In genomic region chr13:98572581-98573260, GRCm38 (mm10) we compare ENCODE assay signal across 8 mouse cellular contexts.
A peak's percentile ranks its signal among the peaks of the same experiment; 100 is the strongest.
DNase-seq lines count a peak whose midpoint lies in the region; ATAC-seq and TF ChIP-seq lines count a peak whose summit lies in the region.

No protein-coding gene starts in this region.

- TF ChIP-seq CTCF in kidney, adult 2 months (conservative IDR thresholded peaks at IDR 0.05; ENCODE audit: insufficient read depth, insufficient read length, low read depth, low read length): no peak
- TF ChIP-seq CTCF in cortical plate, adult 2 months (IDR thresholded peaks at IDR 0.05; ENCODE audit: extremely low read depth, insufficient read depth, low read length): no peak

- WGBS in kidney, embryonic 14.5 days: 2% methylated on average over 50 of the region's 50 CpGs
- 7% methylated on average over 50 of the region's 50 CpGs for WGBS in kidney, adult 2 months
- WGBS in midbrain, embryonic 12.5 days: under 1% methylated on average over 50 of the region's 50 CpGs

- peaks cover 16% of the 10 kb centered on the region for H3K4me1 ChIP-seq in kidney, embryonic 14.5 days (ENCODE audit: control insufficient read depth, insufficient read depth, low read length)
- no peaks in the 10 kb centered on the region for H3K4me1 ChIP-seq in kidney, adult 2 months (ENCODE audit: control insufficient read depth, insufficient read depth, low read length)
- no peaks in the 10 kb centered on the region for H3K4me1 ChIP-seq in cortical plate, adult 2 months (ENCODE audit: control insufficient read depth, insufficient read depth, low read length)
- peaks cover 23% of the 10 kb centered on the region for H3K4me1 ChIP-seq in midbrain, embryonic 12.5 days

- H3K27me3 ChIP-seq in kidney, embryonic 14.5 days (ENCODE audit: control insufficient read depth, insufficient read depth, low read length): peaks cover 34% of the 10 kb centered on the region
- H3K27me3 ChIP-seq in kidney, adult 2 months (replicated peaks; ENCODE audit: control insufficient read depth, insufficient read depth, low read length): no peaks in the 10 kb centered on the region
- peaks cover 92% of the 10 kb centered on the region for H3K27me3 ChIP-seq in midbrain, embryonic 12.5 days

- no peaks in the 10 kb centered on the region for H3K9me3 ChIP-seq in kidney, embryonic 14.5 days (ENCODE audit: control insufficient read depth, low read length)
- no peaks in the 10 kb centered on the region for H3K9me3 ChIP-seq in midbrain, embryonic 12.5 days

- no peak overlapping the region for H3K27ac ChIP-seq in kidney, embryonic 14.5 days (ENCODE audit: low read depth, low read length)
- H3K27ac ChIP-seq in kidney, adult 2 months (ENCODE audit: insufficient read depth, low read depth, low read length): no peak overlapping the region
- no peak overlapping the region for H3K27ac ChIP-seq in cortical plate, adult 2 months (ENCODE audit: insufficient read depth, low read length)
- H3K27ac ChIP-seq in midbrain, embryonic 12.5 days (replicated peaks): no peak overlapping the region

- TF ChIP-seq POLR2A in kidney, adult 2 months (IDR thresholded peaks at IDR 0.05; ENCODE audit: low read depth, low read length): no peak
- no peak for TF ChIP-seq POLR2A in cortical plate, adult 2 months (IDR thresholded peaks at IDR 0.05; ENCODE audit: extremely low read depth, insufficient read depth, low read length)

- DNase-seq in kidney, adult 2 months: no peak
- peak; percentile 31 for DNase-seq in heart, postnatal 4 days
- no peak for DNase-seq in adipocyte (ENCODE audit: low spot score)
- no peak for DNase-seq in lung, postnatal 25 days (ENCODE audit: low spot score)

- peak; percentile 61; the same call in 1 of the 2 replicates for ATAC-seq in kidney, embryonic 14.5 days (ENCODE audit: low FRiP score, low TSS enrichment)
- peak; percentile 89 for ATAC-seq in midbrain, embryonic 12.5 days (ENCODE audit: low FRiP score, low read depth)
- ATAC-seq in megakaryocyte-erythroid progenitor cell, adult 5-6 weeks (replicated peaks; ENCODE audit: low FRiP score, low TSS enrichment, poor library complexity, severe bottlenecking): no peak

- H3K36me3 ChIP-seq in kidney, embryonic 14.5 days (ENCODE audit: control insufficient read depth, insufficient read depth, low read length): no peaks in the 10 kb centered on the region
- H3K36me3 ChIP-seq in kidney, adult 2 months (ENCODE audit: control insufficient read depth, insufficient read depth, low read length): no peaks in the 10 kb centered on the region
- H3K36me3 ChIP-seq in midbrain, embryonic 12.5 days: no peaks in the 10 kb centered on the region

- H3K4me3 ChIP-seq in kidney, embryonic 14.5 days (ENCODE audit: low read length): peak overlapping the region; percentile 36
- H3K4me3 ChIP-seq in kidney, adult 2 months (ENCODE audit: insufficient read depth, low read depth, low read length): no peak overlapping the region
- H3K4me3 ChIP-seq in cortical plate, adult 2 months (ENCODE audit: insufficient read depth, low read length): 0 out of 2 replicates have a peak overlapping the region, but pooled peaks have one; percentile 7
- H3K4me3 ChIP-seq in midbrain, embryonic 12.5 days: peak overlapping the region; percentile 39

- peak overlapping the region; percentile 53 for H3K9ac ChIP-seq in kidney, embryonic 14.5 days (ENCODE audit: low read depth, low read length)
- H3K9ac ChIP-seq in midbrain, embryonic 12.5 days (replicated peaks): peak overlapping the region; percentile 24; the same call in 1 of the 2 replicates

- peak overlapping the region; percentile 76 for H3K4me2 ChIP-seq in kidney, embryonic 14.5 days (replicated peaks; ENCODE audit: low read depth, low read length)
- peak overlapping the region; percentile 66 for H3K4me2 ChIP-seq in midbrain, embryonic 12.5 days (replicated peaks)
